Mouse (Mus musculus): ENCODE results near the gene Mpdu1. TPM values are rescaled to one million over a fixed set of nuclear protein-coding genes. Genes with fewer than 3 reads are reported as not detected.

Gene Mpdu1
- polyA plus RNA-seq, 1 experiment from 2014 or later, result 63.4 TPM

- 2% methylated on average over 60 of the region's 61 CpGs for WGBS
These were observed 8.6 kb upstream of the Mpdu1 start for GRCm38 (mm10) chr11:69670786-69671725.

GRCm38 (mm10) chr11:69666665-69667005 is 4.2 kb upstream of the Mpdu1 start:
- H3K27ac ChIP-seq (ENCODE audit: low read depth, low read length), result no peak overlapping the region
- WGBS, result 92% methylated on average over 3 of the region's 3 CpGs
- no peaks in the 10 kb centered on the region for H3K27me3 ChIP-seq (ENCODE audit: control insufficient read depth, insufficient read depth, low read length)
- H3K9me3 ChIP-seq (ENCODE audit: control insufficient read depth, low read length), result no peaks in the 10 kb centered on the region
- no peak overlapping the region for H3K9ac ChIP-seq (replicated peaks; ENCODE audit: low read depth, low read length)
- ATAC-seq (ENCODE audit: low read depth), result no peak
- H3K4me2 ChIP-seq (ENCODE audit: low read depth, low read length), result no peak overlapping the region
- H3K4me1 ChIP-seq (ENCODE audit: control insufficient read depth, insufficient read depth, low read length), result peaks cover 21% of the 10 kb centered on the region
- H3K36me3 ChIP-seq (ENCODE audit: control insufficient read depth, insufficient read depth, low read length), result peaks cover 56% of the 10 kb centered on the region
- no peak overlapping the region for H3K4me3 ChIP-seq (ENCODE audit: low read depth, low read length)

More at GRCm38 (mm10) chr11:69670786-69671725, 8.6 kb upstream of the Mpdu1 start:
- Histone ChIP-seq H3K4me3 (ENCODE audit: low read depth, low read length) (peak overlapping the region; percentile 88), H3K4me1 (ENCODE audit: control insufficient read depth, insufficient read depth, low read length) (peaks cover 19% of the 10 kb centered on the region), H3K4me2 (ENCODE audit: low read depth, low read length) (peak overlapping the region; percentile 96), H3K36me3 (ENCODE audit: control insufficient read depth, insufficient read depth, low read length) (peaks cover 60% of the 10 kb centered on the region), H3K27me3 (ENCODE audit: control insufficient read depth, insufficient read depth, low read length) (no peaks in the 10 kb centered on the region), H3K9ac (replicated peaks; ENCODE audit: low read depth, low read length) (peak overlapping the region; percentile 79), H3K27ac (ENCODE audit: low read depth, low read length) (peak overlapping the region; percentile 93), H3K9me3 (ENCODE audit: control insufficient read depth, low read length) (no peaks in the 10 kb centered on the region)
- peak; percentile 66 for ATAC-seq (ENCODE audit: low read depth)

GRCm38 (mm10) chr11:69665961-69666664 is 3.7 kb upstream of the Mpdu1 start, which contains the start of gene Cd68:
Cd68 (minus strand) TSS chr11:69666153.
- H3K4me1 ChIP-seq (ENCODE audit: control insufficient read depth, insufficient read depth, low read length), result peaks cover 26% of the 10 kb centered on the region
- H3K27ac ChIP-seq (ENCODE audit: low read depth, low read length), result no peak within 1 kb of the TSS
- no peaks in the 10 kb centered on the region for H3K9me3 ChIP-seq (ENCODE audit: control insufficient read depth, low read length)
- H3K9ac ChIP-seq (replicated peaks; ENCODE audit: low read depth, low read length), result no peak within 1 kb of the TSS
- peaks cover 56% of the 10 kb centered on the region for H3K36me3 ChIP-seq (ENCODE audit: control insufficient read depth, insufficient read depth, low read length)
- no peaks in the 10 kb centered on the region for H3K27me3 ChIP-seq (ENCODE audit: control insufficient read depth, insufficient read depth, low read length)
- no peak within 1 kb of the TSS for H3K4me3 ChIP-seq (ENCODE audit: low read depth, low read length)
- H3K4me2 ChIP-seq (ENCODE audit: low read depth, low read length), result no peak within 1 kb of the TSS
- WGBS, result 36% methylated on average over 7 of the region's 7 CpGs
- ATAC-seq (ENCODE audit: low read depth), result no peak

- WGBS, result 80% methylated on average over 9 of the region's 9 CpGs
- Histone ChIP-seq H3K36me3 (ENCODE audit: control insufficient read depth, insufficient read depth, low read length) (peaks cover 56% of the 10 kb centered on the region), H3K27me3 (ENCODE audit: control insufficient read depth, insufficient read depth, low read length) (no peaks in the 10 kb centered on the region), H3K4me1 (ENCODE audit: control insufficient read depth, insufficient read depth, low read length) (peaks cover 23% of the 10 kb centered on the region), H3K27ac (ENCODE audit: low read depth, low read length) (no peak overlapping the region), H3K4me2 (ENCODE audit: low read depth, low read length) (no peak overlapping the region), H3K9ac (replicated peaks; ENCODE audit: low read depth, low read length) (no peak overlapping the region), H3K4me3 (ENCODE audit: low read depth, low read length) (no peak overlapping the region), H3K9me3 (ENCODE audit: control insufficient read depth, low read length) (no peaks in the 10 kb centered on the region)
- ATAC-seq (ENCODE audit: low read depth), result no peak
These were observed 3.1 kb upstream of the Mpdu1 start for GRCm38 (mm10) chr11:69665457-69665960.

GRCm38 (mm10) chr11:69664841-69665240 is 2.4 kb upstream of the Mpdu1 start:
- H3K36me3 ChIP-seq (ENCODE audit: control insufficient read depth, insufficient read depth, low read length), result peaks cover 54% of the 10 kb centered on the region
- H3K27me3 ChIP-seq (ENCODE audit: control insufficient read depth, insufficient read depth, low read length), result no peaks in the 10 kb centered on the region
- no peak overlapping the region for H3K27ac ChIP-seq (ENCODE audit: low read depth, low read length)
- peaks cover 16% of the 10 kb centered on the region for H3K4me1 ChIP-seq (ENCODE audit: control insufficient read depth, insufficient read depth, low read length)
- H3K4me3 ChIP-seq (ENCODE audit: low read depth, low read length), result no peak overlapping the region
- 96% methylated on average over 7 of the region's 7 CpGs for WGBS
- no peak overlapping the region for H3K4me2 ChIP-seq (ENCODE audit: low read depth, low read length)
- no peaks in the 10 kb centered on the region for H3K9me3 ChIP-seq (ENCODE audit: control insufficient read depth, low read length)
- no peak for ATAC-seq (ENCODE audit: low read depth)
- no peak overlapping the region for H3K9ac ChIP-seq (replicated peaks; ENCODE audit: low read depth, low read length)

GRCm38 (mm10) chr11:69663795-69664194 is 1.4 kb upstream of the Mpdu1 start:
- H3K9me3 ChIP-seq (ENCODE audit: control insufficient read depth, low read length), result no peaks in the 10 kb centered on the region
- no peaks in the 10 kb centered on the region for H3K27me3 ChIP-seq (ENCODE audit: control insufficient read depth, insufficient read depth, low read length)
- peaks cover 48% of the 10 kb centered on the region for H3K36me3 ChIP-seq (ENCODE audit: control insufficient read depth, insufficient read depth, low read length)
- no peak overlapping the region for H3K9ac ChIP-seq (replicated peaks; ENCODE audit: low read depth, low read length)
- 0 out of 2 replicates have a peak overlapping the region, but pooled peaks have one; percentile 82 for H3K27ac ChIP-seq (ENCODE audit: low read depth, low read length)
- 85% methylated on average over 6 of the region's 6 CpGs for WGBS
- no peak for ATAC-seq (ENCODE audit: low read depth)
- no peak overlapping the region for H3K4me2 ChIP-seq (ENCODE audit: low read depth, low read length)
- H3K4me1 ChIP-seq (ENCODE audit: control insufficient read depth, insufficient read depth, low read length), result peaks cover 10% of the 10 kb centered on the region; the same call in 1 of the 2 replicates
- no peak overlapping the region for H3K4me3 ChIP-seq (ENCODE audit: low read depth, low read length)

GRCm38 (mm10) chr11:69662967-69663671 is 677 bp upstream of the Mpdu1 start:
- Histone ChIP-seq H3K9ac (replicated peaks; ENCODE audit: low read depth, low read length) (peak overlapping the region; percentile 51; the same call in 1 of the 2 replicates), H3K4me1 (ENCODE audit: control insufficient read depth, insufficient read depth, low read length) (peaks cover 10% of the 10 kb centered on the region; the same call in 1 of the 2 replicates), H3K9me3 (ENCODE audit: control insufficient read depth, low read length) (no peaks in the 10 kb centered on the region), H3K27me3 (ENCODE audit: control insufficient read depth, insufficient read depth, low read length) (no peaks in the 10 kb centered on the region), H3K36me3 (ENCODE audit: control insufficient read depth, insufficient read depth, low read length) (peaks cover 47% of the 10 kb centered on the region), H3K27ac (ENCODE audit: low read depth, low read length) (peak overlapping the region; percentile 82), H3K4me3 (ENCODE audit: low read depth, low read length) (peak overlapping the region; percentile 45), H3K4me2 (ENCODE audit: low read depth, low read length) (peak overlapping the region; percentile 56)
- 66% methylated on average over 13 of the region's 13 CpGs for WGBS
- ATAC-seq (ENCODE audit: low read depth), result peak; percentile 13

- ATAC-seq (ENCODE audit: low read depth), result no peak
These were observed 1.1 kb downstream of the Mpdu1 start for GRCm38 (mm10) chr11:69661221-69661881.

More at GRCm38 (mm10) chr11:69661221-69661881, 1.1 kb downstream of the Mpdu1 start:
- Histone ChIP-seq H3K27me3 (ENCODE audit: control insufficient read depth, insufficient read depth, low read length) (no peaks in the 10 kb centered on the region), H3K27ac (ENCODE audit: low read depth, low read length) (peak overlapping the region; percentile 34; the same call in 1 of the 2 replicates), H3K4me1 (ENCODE audit: control insufficient read depth, insufficient read depth, low read length) (peaks cover 10% of the 10 kb centered on the region; the same call in 1 of the 2 replicates), H3K4me2 (ENCODE audit: low read depth, low read length) (peak overlapping the region; percentile 56), H3K4me3 (ENCODE audit: low read depth, low read length) (peak overlapping the region; percentile 45), H3K9me3 (ENCODE audit: control insufficient read depth, low read length) (no peaks in the 10 kb centered on the region), H3K36me3 (ENCODE audit: control insufficient read depth, insufficient read depth, low read length) (peaks cover 42% of the 10 kb centered on the region), H3K9ac (replicated peaks; ENCODE audit: low read depth, low read length) (peak overlapping the region; percentile 51)
- 77% methylated on average over 3 of the region's 3 CpGs for WGBS

All from neural tube, embryonic 14.5 days (tissue).